Mouse (Mus musculus) liver, adult 2 months (tissue): ENCODE data around the gene C5ar1.

Source experiments
- CTCF ChIP-seq: fragments of 200-500 bp; IDR thresholded peaks from 2 replicates; pipeline ENCODE4 v1.5.1; 2011; ENCODE audit warnings: low read depth, low read length, control low read depth
- POLR2A ChIP-seq: fragments of 200-500 bp; IDR thresholded peaks from 2 replicates; pipeline ENCODE4 v1.6.1; 2011; ENCODE audit warnings: low read length, control low read depth; ENCODE audit not compliant: insufficient read depth; ENCODE audit errors: extremely low read depth

GRCm38 (mm10) chr7:16213196-16213595, 46.1 kb downstream of the C5ar1 start:
- TF ChIP-seq CTCF (no peak), POLR2A (no peak)
